Mouse (Mus musculus) kidney, postnatal 14 days (tissue): ENCODE data around the gene Gm20388.

Experiments
- DNase-seq: peaks from one replicate; pipeline ENCODE4 v3.0.0; 2022; ENCODE audit warnings: mixed read lengths

Gm20388 gene

DNA sequence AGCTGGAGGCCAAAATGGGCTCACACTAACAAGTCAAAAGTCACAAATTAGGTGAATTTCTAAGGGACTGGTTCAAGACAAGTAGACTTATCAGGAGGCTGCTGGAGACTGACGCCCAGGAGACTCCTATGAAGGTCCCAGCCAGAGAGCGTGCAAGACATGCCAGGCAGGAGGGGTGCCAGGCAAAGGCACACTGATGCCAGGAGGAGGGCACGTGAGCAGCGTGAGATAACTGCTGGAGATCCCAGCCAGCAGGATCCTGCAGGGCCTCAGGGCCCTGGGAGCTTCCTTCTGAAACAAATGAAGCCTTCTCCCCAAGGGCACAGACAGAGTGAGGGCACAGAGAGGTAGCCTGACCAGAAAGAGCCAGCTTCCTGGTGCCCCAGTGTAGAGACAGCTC is 2897.3 kb downstream of the Gm20388 start:
- DNase-seq: no peak

DNA sequence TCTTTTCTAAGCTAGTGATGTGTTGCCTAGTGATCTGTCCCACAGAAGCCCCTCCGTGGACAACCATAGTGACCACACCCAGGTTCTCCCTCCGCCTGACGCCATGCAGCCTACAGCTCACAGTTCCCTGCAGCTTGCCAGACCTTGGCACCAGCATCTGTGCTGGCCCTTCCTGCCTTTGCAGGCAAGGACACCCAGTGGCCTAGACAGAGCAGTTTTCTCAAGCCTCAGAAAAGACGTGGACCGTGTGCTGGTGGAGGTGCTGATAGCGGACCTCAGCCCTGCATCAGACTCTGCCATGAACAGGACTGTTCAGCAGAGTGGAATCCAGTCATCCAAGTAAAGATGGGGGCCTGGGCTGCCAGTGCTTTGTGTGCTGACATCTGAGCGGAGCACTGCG is 2899.7 kb downstream of the Gm20388 start:
- no peak for DNase-seq

DNA sequence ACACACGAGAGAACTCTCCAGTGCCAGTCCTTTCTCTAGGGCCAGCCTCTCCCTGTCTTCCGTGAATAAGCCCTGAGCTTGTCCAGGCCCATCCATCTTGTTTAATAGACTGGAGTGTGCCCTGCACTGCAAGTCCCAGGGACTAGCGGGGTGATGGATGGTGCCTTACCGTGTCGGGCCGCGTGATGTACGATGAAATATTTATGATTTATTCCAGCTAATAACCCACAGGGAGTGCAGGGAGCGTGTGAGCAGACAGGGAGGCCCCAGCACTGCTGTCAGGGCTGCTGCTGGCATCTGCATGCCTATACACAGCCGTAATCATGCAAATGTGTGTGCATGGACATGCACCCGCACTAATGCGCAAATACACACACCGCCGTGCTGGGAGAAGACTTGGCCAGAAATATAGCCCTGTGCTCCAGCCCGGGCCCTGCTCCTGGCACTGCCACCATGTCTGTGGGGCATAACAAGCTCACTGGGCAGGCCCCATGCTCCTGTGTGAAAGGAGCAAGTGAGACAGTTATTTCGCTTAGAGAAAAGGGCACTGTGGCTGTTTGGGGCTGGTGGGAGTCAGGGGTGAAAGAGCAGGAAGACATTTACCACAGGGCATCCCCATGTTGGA is 2901.3 kb downstream of the Gm20388 start:
- DNase-seq: no peak

DNA sequence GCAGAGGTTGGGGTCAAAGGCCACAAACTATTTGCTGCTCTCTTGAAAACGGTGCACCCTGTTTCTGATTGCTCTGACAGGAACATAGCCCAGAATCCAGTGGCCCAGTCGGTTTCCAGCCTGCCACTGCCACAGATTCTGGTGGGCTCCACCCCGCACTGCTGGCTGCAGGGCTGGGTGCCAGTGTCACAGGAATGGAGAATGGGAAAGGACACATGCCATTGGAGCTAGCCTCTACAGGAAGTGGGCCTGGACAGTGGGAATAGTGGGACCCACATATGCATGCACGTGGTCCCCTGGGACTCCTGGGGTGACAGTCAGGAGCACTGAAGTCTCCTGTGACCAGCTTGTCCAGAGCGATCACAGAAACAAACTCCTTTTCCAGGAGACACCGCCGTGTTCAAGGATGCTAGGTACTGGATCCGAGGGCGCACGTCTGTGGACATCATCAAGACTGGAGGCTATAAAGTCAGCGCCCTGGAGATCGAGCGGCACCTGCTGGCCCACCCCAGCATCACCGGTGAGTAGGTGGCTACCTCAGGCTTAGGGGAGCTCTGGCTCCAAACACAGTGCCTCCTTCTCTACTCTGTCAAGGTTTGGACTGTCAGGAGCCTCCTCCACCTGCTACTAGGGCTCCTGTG is 2902.1 kb downstream of the Gm20388 start:
- no peak for DNase-seq

DNA sequence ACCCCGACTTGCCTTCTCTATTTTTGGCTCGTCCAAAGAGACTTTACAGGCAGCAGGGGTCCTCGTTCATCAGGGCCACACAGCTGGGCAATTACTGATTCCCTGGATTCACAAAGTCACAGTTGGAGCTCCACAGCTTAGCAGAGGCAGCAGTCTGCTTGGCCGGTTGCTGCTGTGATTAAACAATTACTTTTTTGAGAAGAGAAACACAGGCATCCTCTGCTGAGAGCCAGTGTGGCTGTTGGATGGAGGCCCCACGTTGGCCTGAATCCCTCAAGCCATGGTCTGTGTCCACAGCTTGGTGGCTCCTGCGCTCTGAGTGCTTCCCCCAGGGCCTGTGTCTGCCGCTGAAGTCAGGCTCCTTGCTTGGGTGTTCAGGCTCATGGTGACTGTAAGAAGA is 2904.0 kb downstream of the Gm20388 start:
- no peak for DNase-seq

DNA sequence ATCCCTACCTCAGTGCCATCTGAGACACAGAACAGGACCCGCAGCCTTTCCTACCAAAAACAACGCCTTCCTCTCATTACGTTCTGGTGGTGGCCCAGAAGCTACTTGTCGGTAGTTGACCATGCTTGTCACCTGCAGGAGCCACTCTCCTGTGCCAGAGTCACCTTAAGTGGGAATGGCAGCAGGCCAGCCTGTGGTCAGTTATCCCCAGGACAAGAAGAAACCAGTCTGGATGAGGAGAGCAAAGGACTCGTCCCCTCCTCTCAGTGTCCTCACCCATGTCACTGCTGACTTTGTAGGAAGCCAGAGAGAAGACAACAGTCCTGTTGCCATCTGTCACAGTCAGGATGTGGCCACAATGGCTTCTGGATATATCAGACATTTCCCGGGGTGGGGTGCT is 2906.3 kb downstream of the Gm20388 start:
- no peak for DNase-seq

DNA sequence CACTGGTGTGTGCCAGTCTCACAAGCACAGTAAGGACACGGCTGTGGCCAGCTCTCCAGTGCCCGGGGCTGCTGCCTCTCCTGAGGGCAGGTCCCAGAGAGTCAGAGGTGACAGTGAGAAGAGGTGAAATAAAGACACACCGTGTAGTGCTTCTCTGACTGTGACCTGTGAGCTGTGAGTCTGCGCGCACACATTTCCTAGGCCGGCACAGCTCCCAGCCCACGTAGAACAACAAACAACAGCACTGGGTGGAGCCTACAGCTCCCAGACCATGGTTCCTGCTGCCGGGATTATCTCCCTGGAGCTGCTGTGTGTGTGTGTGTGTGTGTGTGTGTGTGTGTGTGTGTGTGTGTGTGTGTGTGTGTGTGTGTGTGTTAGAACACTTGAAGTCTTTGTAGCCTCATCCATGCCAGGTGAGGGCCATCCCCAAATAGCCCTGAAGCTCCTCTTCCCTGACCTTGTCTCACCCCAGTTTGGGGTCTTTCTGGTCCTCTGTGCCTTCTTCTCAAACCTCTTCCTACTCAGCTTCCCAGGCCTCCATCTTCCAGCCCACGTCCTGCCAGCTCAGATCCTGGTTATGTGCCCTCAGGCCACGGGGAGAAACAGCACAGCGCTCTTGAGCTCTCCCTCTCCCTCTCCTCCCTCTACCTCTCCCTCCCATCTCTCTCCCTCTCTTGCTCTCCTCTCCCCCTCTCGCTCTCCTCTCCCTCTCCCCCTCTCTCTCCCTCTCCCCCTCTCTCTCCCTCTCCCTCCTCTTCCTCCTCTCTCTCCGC is 2907.3 kb downstream of the Gm20388 start:
- DNase-seq: no peak

DNA sequence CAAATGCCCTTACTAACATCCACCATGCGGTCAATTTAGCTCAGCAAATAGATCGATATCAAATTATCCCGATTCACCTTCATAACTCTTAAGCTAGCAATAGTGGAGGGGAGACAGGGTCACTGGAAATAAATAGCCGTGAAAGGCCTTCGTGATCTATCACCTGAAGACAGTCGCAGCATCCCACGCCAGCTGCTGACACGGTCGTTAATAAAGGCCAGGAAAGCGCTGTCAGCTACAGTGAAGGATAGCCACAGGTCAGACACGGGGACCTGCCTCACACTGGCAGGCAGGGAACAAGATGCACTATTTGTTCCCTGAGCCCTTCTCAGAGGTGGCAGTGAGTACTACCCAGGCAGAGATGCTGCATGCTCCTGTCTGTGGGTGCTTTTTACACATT is 2909.1 kb downstream of the Gm20388 start:
- DNase-seq: no peak

DNA sequence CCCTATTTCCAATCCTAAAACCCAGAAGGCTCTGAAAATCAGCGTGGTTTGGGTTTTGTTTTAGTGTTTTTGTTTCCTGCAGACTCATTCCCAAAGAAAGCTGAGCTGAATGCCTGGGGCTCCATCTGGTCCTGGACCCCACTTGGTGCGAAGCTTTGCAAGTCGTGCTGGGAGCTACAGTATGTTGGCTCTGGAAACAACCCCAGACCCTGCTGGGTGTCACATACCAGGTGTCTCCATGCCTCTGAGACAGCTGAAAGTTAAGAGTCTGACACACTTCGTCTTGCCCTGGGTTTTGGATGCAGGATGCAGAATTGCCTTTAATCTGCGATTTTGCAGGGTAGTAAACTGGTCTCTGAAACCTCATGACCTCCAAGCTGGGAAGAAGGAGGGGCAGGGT is 2913.9 kb downstream of the Gm20388 start:
- no peak for DNase-seq

DNA sequence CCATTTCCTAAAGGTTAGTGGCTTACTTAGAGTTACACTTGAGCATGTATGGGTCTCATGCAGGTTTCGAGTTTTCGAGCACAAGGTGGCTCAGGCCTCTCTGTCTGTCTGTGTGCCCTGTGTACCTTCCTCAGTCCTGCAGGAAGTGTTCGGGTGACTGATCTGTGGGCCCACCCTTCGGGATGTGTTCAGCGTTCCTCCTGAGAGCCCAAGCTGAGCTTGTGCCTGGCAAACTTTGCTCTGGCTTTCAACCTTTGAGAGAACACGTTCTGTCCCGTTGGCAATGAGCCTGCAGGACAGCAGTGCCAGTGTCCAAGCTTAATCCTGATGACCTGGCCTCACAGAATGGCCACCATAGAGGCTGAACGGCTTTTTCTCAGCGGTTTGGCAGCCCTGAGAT is 2914.3 kb downstream of the Gm20388 start:
- peak; percentile 77 for DNase-seq

DNA sequence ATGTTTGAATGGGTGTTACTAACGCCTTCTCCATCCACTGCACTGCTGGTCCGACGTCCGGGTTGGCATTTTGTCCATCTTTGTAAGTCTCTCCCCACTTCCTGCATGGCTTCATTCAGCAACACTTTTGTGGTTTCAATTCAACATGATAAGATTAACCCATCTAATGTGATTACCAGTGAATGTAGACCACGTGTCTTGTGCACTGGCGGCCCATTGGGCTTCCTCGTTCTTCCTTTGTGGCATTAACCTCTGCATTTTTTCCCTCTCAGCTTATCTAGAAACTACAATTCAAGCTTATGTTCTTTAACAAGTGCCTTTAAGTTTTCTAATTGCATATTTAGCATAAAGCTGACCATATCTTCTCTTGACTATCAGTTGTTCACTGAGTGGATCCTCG is 2914.8 kb downstream of the Gm20388 start:
- DNase-seq: no peak

DNA sequence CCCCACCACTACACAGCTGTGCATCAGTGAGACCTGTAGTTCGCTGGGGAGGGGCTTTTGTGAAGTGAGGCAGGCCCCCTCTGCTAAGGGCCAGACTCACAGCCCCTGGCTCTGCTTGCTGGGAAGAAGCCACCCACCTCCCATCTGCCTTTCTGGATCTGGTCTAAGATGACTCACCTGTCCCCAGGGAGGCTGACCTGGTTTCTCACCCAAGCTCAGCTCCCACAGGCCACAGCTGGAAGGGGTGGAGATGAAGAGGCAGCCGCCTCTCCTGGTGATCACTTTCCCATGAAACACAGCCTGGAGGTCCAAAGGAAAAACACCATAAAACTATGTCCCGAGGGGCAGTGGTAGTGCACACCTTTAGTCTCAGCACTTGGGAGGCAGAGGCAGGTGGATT is 2918.8 kb downstream of the Gm20388 start:
- no peak for DNase-seq

DNA sequence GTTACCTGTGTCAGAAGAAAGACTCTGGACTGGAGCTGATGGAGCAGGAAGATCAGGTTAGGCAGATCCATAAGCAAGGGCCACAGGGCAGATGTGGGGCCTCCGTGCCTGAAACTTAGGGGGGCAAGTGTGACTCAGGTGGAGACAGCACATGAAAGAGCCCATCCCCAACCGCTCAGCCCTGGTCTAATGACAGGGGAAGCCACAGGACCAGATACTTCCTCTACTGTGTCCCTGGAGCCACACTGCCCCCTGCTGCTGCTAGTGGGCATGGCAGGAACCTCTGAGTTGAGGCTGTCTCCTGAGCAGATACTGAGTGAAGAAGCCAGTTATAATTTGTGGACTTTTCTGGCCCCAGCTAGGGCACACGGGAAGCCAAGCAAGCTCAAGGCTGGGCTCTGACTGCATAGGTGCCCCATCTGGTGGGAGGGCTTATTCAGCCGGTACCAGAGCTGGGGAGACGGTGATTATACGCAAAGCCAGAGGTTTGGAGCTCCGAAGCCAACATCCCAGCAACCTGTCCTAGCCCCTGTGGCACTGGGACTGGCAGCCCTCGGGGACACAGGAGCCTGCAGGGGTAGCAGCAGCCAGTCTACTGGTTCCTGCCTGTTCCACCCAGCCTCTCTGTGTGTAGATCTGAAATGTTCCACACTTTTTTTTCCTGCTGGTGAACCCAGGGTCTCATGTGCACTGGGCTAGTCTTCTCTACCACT is 2919.9 kb downstream of the Gm20388 start:
- DNase-seq: peak; percentile 90

DNA sequence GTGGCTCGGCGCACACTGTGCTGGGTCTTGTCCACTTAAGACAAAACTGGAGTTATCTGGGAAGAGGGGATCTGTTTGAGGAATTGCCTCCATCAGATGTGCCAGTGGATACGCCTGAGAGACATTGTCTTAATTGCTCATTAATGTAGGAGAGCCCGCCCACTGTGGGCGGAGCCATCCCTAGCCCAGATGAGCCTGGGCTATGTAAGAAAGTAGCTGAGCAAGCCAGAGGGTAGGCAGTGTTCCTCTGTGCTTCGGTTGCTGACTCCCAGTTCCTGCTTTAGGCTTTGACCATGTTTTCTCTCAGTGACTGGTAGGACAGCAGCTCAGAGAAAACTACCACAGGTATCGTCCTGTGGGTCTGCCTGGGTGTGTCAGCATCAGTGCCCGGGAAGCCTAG is 2923.8 kb downstream of the Gm20388 start:
- DNase-seq: no peak

DNA sequence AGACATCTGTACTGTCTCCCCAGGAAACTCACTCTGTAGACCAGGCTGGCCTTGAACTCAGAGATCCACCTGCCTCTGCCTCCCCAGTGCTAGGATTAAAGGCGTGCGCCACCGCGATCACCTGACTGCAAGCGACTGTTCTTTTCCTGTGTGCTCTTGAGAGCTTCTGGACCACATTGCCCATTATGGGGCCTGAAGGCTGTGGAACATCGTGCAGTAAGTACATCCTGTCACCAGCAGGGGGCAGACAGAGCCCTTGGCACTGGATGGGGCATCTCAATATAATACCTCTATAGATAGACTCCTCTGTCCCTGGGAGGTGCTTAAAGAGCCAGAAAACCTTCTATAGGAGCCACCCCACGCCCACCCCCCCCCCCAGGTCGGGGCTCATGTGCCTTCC is 2924.3 kb downstream of the Gm20388 start:
- peak; percentile 75 for DNase-seq

DNA sequence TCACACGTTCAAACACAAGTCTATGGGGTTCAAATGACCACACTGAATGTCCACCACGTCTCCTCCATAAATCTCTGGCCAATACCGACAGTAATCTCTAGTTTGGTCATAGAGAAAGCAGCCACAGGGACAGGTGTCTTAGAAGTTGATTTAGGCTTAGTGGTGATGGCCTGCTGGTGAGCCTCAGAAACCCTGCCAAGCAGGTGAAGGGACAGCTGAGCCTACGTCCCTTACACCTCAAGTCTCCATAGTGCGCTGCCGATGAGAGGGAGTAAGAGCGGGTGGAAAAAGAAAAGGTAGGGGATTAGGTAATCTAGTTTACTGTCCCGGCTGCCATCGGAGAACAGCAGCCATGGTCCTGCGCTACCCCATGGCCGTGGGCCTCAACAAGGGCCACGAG is 2925.6 kb downstream of the Gm20388 start:
- no peak for DNase-seq

DNA sequence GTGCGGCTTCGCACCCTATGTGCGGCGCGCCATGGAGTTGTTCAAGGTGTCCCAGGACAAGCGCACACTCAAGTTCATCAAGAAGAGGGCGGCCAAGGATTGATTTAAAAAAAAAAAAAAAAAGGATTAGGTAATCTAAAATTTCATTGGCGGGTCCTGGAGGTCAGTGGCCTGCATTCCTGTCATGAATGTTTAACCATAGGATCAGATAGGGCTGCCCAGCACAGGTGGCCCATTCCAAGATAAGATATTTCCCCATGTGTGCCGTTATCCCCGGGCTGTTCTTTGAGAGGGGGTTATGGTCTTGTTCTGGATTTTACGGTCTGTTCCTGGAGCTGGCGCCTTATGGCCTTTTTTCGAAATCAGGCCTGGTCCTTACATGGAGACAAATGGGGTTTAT is 2926.1 kb downstream of the Gm20388 start:
- no peak for DNase-seq

DNA sequence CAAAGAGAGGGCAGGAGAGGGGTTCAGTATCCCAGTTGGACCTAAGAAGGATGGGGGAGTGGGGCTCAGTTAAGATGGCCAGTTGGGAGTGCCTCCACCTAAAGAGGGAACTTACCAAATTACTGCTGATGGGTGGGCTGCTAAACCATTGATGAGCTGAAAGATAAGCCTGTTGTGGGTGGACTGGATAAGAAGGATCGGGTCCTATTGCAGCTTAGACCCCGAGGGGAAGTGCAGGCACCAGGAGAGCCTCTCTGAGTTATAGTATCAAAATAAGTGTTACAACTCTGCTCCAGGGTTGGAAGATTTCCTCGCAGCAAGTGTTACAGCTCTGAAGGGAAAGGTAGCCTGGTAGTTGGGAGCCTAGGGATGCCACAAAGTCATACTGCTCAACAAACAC is 2933.5 kb downstream of the Gm20388 start:
- DNase-seq: no peak

DNA sequence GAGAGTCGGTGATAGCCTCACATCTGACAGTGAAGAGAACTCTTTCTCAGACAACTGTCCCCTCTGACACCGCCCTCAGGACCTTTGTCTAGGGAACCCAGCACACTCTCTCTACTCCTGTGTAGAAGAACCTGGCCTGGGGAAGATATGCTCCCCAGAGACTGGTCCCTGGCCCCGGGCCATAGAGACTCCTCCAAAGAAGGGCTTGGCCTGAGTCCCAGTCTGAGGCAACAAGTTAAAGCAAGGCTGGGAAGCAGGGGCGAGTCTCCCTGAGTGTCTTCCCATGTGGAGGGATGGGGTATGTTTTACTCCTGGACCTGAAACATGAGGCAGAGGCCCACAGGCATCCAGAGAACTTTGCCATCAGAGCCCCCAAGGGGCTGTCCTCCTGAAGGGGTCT is 2935.0 kb downstream of the Gm20388 start:
- DNase-seq: peak; percentile 31

DNA sequence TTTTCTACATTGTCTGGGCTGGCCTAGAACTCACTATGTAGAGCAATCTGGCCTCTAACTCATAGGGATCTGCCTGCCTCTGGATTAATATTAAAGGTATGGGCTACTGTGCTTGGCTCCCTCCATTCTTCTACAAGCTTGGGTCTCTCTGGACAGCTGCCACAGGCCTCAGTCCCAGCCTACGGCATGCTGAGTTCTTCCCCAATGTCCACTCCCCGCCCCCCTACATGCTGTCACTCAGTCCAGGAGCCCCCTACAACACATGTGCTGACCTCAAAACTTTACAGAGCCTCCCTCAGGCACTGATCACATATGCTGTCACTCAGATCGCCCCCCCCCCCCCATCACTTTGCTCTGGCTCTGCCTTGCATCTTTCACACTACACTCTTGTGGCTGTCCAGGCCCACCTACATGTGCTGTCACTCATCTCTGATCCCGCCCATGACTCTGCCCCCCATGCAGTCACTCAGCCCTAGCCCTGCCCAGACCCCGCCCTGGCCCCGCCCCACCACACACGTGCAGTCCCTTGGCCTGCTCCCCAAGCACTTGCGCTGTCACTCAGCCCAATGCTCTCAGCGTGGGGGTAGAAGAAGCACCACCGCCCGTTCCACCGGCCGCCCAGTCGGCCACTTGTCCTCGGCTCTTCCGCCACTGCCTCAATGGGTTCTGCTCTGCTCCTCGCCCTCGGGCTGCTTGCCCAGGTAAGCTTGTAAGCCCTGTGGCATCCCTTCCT is 2937.4 kb downstream of the Gm20388 start, which contains the start of gene Cdh15:
Gene Cdh15, plus strand, starts transcription at position 138 of the 733 bp plus-strand sequence.
- peak; percentile 57 for DNase-seq

DNA sequence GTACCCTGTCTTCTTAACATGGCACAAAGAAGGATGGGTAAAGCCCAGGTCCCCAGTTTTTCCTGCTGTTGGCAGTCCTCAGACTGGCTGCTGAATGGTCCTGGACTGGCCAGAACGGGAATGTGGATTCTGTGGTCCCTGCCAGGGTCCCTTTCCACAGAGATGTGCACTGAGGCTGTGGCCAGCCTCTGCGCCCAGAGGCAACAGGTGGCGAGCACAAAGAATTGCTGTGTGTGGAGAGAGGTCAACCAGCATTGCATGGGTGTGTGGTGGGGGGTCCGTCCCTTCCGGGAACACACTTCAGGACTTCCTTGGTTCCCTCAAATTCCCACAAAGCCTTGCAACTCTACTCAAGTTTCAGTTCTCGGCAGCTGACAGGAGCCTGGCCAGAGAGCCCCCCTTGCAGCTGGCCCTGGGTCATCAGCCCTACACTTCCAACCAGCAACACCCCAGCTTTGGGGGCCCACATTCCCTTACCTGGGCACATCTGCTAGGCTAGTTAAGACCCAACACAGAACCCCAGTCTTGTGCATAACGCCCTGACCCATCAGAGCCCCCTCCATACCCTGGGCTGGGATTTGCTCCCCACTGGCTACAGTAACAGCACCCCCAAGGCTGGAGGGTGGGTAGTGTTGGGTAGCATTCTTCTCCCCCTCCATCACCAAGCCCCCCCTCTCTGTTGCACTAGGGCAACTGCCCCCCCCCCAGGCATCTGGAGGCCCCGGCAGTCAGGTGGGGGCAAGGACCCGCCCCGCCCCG is 2938.7 kb downstream of the Gm20388 start:
- DNase-seq: no peak

DNA sequence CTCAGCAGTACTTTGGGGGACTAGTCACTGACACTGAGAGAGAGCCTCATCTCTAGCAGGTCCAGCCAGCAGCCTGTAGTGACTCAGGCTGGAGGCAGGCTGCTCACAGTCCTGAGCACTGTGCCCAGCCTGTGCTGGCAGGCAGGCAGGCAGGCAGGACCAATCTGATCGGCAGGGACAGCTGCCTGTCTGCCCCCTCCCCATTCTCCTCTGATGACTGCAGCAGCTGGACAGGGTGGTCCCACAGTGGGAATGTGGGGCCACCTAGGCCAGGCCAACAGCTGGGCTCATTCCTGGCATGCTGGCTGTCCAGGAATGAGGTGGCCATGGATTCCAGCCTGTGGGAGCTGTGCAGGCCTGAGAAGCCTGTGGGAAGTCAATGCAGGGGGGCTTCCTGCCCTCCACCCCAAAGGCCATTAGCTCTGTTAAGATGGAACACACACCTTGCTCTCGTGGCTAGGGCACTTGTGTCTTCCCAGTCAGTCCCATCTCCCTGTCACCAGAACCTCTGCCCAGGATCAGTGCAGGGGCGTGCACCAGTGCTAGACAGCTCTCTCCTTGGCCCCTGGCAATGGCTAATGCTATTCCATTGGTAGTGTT is 2940.1 kb downstream of the Gm20388 start:
- no peak for DNase-seq
